Mouse (Mus musculus) limb, embryonic 15.5 days (tissue): Measurements from ENCODE around the gene Hsd17b6. TPM values are rescaled to one million over a fixed set of nuclear protein-coding genes. Genes with fewer than 3 reads are reported as not detected.
"Not testable (repeated sequence)": the region's sequence is repeated elsewhere in the genome, so short reads cannot be mapped to it uniquely, and the experiment has no call there.

Experiments used
- ATAC-seq: fragments of 200-750 bp; cut with Nextera tagmentation; 2 replicates; pipeline ENCODE4 v1.8.0; 2017; ENCODE audit warnings: low read depth, moderate TSS enrichment; ENCODE audit not compliant: insufficient number of reproducible peaks, low FRiP score, low TSS enrichment
- H3K27ac ChIP-seq: fragments of 300-500 bp; sonication (generic); 2 replicates; pipeline ENCODE4 v1.5.1; 2015; ENCODE audit warnings: moderate library complexity, mild to moderate bottlenecking, inconsistent platforms
- H3K27me3 ChIP-seq: fragments of 300-500 bp; sonication (generic); 2 replicates; pipeline ENCODE4 v1.6.1; 2015; ENCODE audit warnings: inconsistent platforms
- H3K36me3 ChIP-seq: fragments of 300-500 bp; sonication (generic); 2 replicates; pipeline ENCODE4 v1.6.1; 2015; ENCODE audit warnings: inconsistent platforms
- H3K4me1 ChIP-seq: fragments of 300-500 bp; sonication (generic); 2 replicates; pipeline ENCODE4 v1.6.1; 2015; ENCODE audit warnings: inconsistent platforms
- H3K4me2 ChIP-seq: fragments of 300-500 bp; sonication (generic); 2 replicates; pipeline ENCODE4 v1.6.1; 2015; ENCODE audit warnings: mild to moderate bottlenecking, inconsistent platforms
- H3K4me3 ChIP-seq: fragments of 300-500 bp; sonication (generic); 2 replicates; pipeline ENCODE4 v1.5.1; 2015; ENCODE audit warnings: mild to moderate bottlenecking, inconsistent platforms
- H3K9ac ChIP-seq: fragments of 300-500 bp; sonication (generic); 2 replicates; pipeline ENCODE4 v1.6.1; 2015; ENCODE audit warnings: inconsistent platforms
- H3K9me3 ChIP-seq: fragments of 300-500 bp; sonication (generic); 2 replicates; pipeline ENCODE4 v1.6.1; 2016; ENCODE audit warnings: inconsistent platforms
- WGBS: fragments of 180-500 bp; shearing (Covaris S2); methylation state at CpG from one replicate; pipeline ENCODE4 v1.1.7; 2015; 5-methylcytosine and 5-hydroxymethylcytosine counted together
- polyA plus RNA-seq: library from polyadenylated mRNA; unstranded; fragments of >200 nt; fragmentation: Nextera tagmentation; extraction: Ambion mirVana; gene quantifications from 2 replicates; pipeline ENCODE4 v1.2.1, GENCODE M21; 2015

Gene Hsd17b6
- not detected in 2 replicates for polyA plus RNA-seq

DNA sequence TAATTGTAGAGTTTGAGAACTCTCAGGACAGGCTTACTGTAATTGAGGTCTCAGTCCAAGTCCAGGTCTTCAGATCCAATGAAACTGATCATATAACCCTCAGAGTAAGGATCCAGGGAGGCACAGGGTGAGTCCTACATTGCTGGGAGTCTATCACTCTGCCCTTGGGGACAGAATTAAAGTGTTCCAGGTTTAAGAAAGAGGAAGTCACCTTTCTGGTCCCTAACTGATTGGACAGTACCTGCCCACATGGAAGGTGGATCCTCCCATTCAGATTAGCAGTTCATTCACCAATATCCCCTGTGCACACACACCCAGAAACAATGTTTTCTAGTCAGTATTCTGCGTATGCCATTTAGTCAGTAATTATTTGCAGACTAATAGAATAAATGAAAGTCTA is at the start of gene Hsd17b6:
Gene Hsd17b6 (minus strand): TSS at position 166 of the 400 bp plus-strand sequence.
- Histone ChIP-seq H3K4me3 (no peak within 1 kb of the TSS), H3K27me3 (no peaks in the 10 kb centered on the region), H3K4me2 (no peak within 1 kb of the TSS), H3K4me1 (no peaks in the 10 kb centered on the region), H3K36me3 (no peaks in the 10 kb centered on the region), H3K27ac (no peak within 1 kb of the TSS), H3K9me3 (no peaks in the 10 kb centered on the region), H3K9ac (no peak within 1 kb of the TSS)
- WGBS = 93% methylated on average over 1 of the region's 1 CpGs
- no peak for ATAC-seq

DNA sequence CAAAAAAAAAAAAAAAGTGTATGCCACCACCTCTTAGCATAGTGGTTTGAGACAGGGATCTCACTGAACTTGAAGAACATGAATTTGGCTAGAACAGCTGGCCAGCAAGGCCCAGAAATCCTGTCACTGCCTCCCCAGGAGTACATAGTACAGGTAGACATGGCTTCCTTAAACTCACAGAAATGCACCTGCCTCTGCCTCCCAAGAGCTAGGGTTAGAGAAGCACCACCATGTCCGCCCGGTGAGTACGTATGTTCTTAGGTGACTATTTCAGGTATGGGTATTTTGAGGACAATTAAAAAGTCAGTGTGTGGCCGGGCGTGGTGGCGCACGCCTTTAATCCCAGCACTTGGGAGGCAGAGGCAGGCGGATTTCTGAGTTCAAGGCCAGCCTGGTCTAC is 45.6 kb upstream of the Hsd17b6 start:
- H3K4me1 ChIP-seq = peaks cover 6% of the 10 kb centered on the region
- WGBS = 92% methylated on average over 8 of the region's 8 CpGs
- H3K9me3 ChIP-seq = no peaks in the 10 kb centered on the region
- peaks cover 39% of the 10 kb centered on the region for H3K36me3 ChIP-seq
- no peak for ATAC-seq
- H3K9ac ChIP-seq = no peak overlapping the region
- H3K27me3 ChIP-seq = no peaks in the 10 kb centered on the region
- H3K4me3 ChIP-seq = no peak overlapping the region
- H3K4me2 ChIP-seq = no peak overlapping the region
- no peak overlapping the region for H3K27ac ChIP-seq

DNA sequence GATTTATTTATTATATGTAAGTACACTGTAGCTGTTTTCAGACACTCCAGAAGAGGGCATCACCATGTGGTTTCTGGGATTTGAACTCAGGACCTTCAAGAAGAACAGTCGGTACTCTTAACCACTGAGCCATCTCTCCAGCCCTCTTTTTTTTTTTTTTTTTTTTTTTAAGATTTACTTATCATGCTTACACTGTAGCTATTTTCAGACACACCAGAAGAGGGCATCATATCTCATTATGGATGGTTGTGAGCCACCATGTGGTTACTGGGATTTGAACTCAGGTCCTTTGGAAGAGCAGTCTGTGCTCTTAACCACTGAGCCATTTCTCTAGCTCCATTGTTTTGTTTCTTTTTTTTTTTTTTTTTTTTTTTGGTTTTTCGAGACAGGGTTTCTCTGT is 44.7 kb upstream of the Hsd17b6 start:
- H3K27ac ChIP-seq, H3K4me3 ChIP-seq, H3K4me2 ChIP-seq, ATAC-seq, H3K9me3 ChIP-seq, H3K27me3 ChIP-seq, H3K4me1 ChIP-seq, H3K9ac ChIP-seq: not testable (repeated sequence)
- WGBS = 85% methylated on average over 1 of the region's 2 CpGs
- H3K36me3 ChIP-seq = peaks cover 46% of the 10 kb centered on the region

- no peak for ATAC-seq
- Histone ChIP-seq H3K27me3 (no peaks in the 10 kb centered on the region), H3K4me2 (no peak overlapping the region), H3K9ac (no peak overlapping the region), H3K36me3 (peaks cover 51% of the 10 kb centered on the region), H3K9me3 (no peaks in the 10 kb centered on the region), H3K4me1 (no peaks in the 10 kb centered on the region), H3K4me3 (no peak overlapping the region), H3K27ac (no peak overlapping the region)
- WGBS = 96% methylated on average over 5 of the region's 5 CpGs
Measured at GRCm38 (mm10) chr10:128051589-128051988, 44.2 kb upstream of the Hsd17b6 start.

GRCm38 (mm10) chr10:128050355-128050754 is 42.9 kb upstream of the Hsd17b6 start:
- 79% methylated on average over 2 of the region's 2 CpGs for WGBS
- no peak overlapping the region for H3K27ac ChIP-seq
- no peaks in the 10 kb centered on the region for H3K9me3 ChIP-seq

DNA sequence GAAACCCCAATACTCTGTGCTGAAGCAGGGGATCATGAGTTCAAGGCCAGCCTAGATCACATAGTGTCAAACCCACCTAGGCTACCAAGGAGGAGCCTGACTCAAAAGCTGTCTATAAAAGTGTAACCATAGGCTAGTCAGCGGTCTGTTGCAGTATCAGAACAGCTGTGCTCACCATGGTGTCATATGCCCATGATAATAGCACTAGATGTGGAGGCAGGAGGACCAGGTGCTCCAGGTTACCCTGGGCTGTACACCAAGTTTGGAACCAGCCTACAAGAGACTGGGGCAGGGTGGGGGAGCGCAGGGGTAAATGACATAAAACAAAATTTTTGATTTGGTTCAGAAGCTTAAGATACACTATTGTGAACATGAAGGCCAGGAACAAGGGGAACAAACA is 42.3 kb upstream of the Hsd17b6 start:
- Histone ChIP-seq H3K9ac (no peak overlapping the region), H3K36me3 (peaks cover 67% of the 10 kb centered on the region), H3K27ac (no peak overlapping the region), H3K4me3 (no peak overlapping the region), H3K4me1 (peaks cover 2% of the 10 kb centered on the region), H3K9me3 (no peaks in the 10 kb centered on the region), H3K4me2 (no peak overlapping the region), H3K27me3 (no peaks in the 10 kb centered on the region)
- WGBS = 99% methylated on average over 2 of the region's 2 CpGs
- ATAC-seq = no peak

More at GRCm38 (mm10) chr10:128050355-128050754, 42.9 kb upstream of the Hsd17b6 start:
- H3K9ac ChIP-seq = no peak overlapping the region
- no peaks in the 10 kb centered on the region for H3K27me3 ChIP-seq
- H3K36me3 ChIP-seq = peaks cover 63% of the 10 kb centered on the region
- no peak overlapping the region for H3K4me3 ChIP-seq
- H3K4me2 ChIP-seq = no peak overlapping the region
- H3K4me1 ChIP-seq = no peaks in the 10 kb centered on the region
- no peak for ATAC-seq

GRCm38 (mm10) chr10:128048157-128048556 is 40.7 kb upstream of the Hsd17b6 start:
- no peaks in the 10 kb centered on the region for H3K27me3 ChIP-seq
- ATAC-seq = no peak
- no peaks in the 10 kb centered on the region for H3K9me3 ChIP-seq
- whole genome bisulfite sequencing = 95% methylated on average over 8 of the region's 8 CpGs
- H3K4me1 ChIP-seq = peaks cover 14% of the 10 kb centered on the region
- H3K4me2 ChIP-seq = no peak overlapping the region
- H3K4me3 ChIP-seq = no peak overlapping the region
- no peak overlapping the region for H3K27ac ChIP-seq
- H3K9ac ChIP-seq = no peak overlapping the region
- H3K36me3 ChIP-seq = peaks cover 78% of the 10 kb centered on the region

DNA sequence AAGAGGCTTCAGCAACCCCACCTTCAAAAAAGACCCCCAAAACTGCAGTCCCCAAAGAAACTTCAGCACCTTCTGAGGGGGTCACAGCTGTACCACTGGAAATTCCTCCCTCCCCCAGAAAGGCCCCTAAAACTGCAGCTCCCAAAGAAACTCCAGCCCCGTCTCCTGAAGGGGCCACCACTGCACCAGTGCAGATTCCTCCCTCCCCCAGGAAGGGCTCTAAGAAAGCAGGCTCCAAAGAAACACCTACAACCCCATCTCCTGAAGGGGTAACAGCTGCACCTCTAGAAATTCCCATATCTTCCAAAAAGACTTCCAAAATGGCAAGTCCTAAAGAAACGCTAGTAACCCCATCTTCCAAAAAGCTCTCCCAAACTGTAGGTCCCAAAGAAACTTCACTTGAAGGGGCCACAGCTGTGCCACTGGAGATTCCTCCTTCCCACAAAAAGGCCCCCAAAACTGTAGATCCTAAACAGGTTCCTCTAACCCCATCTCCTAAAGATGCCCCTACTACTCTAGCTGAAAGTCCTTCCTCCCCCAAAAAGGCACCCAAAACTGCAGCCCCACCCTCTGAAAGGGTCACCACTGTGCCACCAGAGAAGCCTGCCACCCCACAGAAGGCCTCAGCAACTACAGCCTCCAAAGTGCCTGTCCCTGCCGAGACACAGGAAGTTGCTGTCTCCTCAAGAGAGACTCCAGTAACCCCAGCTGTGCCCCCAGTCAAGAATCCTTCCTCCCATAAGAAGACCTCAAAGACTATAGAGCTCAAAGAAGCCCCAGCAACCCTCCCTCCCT is 35.8 kb upstream of the Hsd17b6 start:
- no peak for ATAC-seq
- Histone ChIP-seq H3K9me3 (no peaks in the 10 kb centered on the region), H3K4me3 (no peak overlapping the region), H3K4me2 (no peak overlapping the region), H3K36me3 (peaks cover 79% of the 10 kb centered on the region), H3K27me3 (no peaks in the 10 kb centered on the region), H3K27ac (peak overlapping the region; percentile 35; the same call in 1 of the 2 replicates), H3K9ac (0 out of 2 replicates have a peak overlapping the region, but pooled peaks have one; percentile 17), H3K4me1 (peaks cover 61% of the 10 kb centered on the region)
- 60% methylated on average over 3 of the region's 3 CpGs for WGBS

DNA sequence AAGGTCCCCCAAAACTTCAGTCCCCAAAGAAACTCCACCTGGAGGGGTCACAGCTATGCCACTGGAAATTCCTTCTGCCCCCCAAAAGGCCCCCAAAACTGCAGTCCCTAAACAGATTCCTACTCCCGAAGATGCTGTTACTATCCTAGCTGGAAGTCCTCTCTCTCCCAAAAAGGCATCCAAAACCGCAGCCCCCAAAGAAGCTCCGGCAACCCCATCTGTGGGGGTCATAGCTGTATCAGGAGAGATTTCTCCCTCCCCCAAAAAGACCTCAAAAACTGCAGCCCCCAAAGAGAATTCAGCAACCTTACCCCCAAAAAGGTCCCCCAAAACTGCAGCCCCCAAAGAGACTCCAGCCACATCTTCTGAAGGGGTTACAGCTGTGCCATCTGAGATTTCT is 35.1 kb upstream of the Hsd17b6 start:
- H3K4me1 ChIP-seq = peaks cover 66% of the 10 kb centered on the region
- no peaks in the 10 kb centered on the region for H3K9me3 ChIP-seq
- peaks cover 74% of the 10 kb centered on the region for H3K36me3 ChIP-seq
- no peak for ATAC-seq
- no peak overlapping the region for H3K4me3 ChIP-seq
- H3K9ac ChIP-seq = no peak overlapping the region
- H3K27me3 ChIP-seq = no peaks in the 10 kb centered on the region
- H3K4me2 ChIP-seq = no peak overlapping the region
- WGBS = 96% methylated on average over 3 of the region's 3 CpGs
- 0 out of 2 replicates have a peak overlapping the region, but pooled peaks have one; percentile 27 for H3K27ac ChIP-seq

DNA sequence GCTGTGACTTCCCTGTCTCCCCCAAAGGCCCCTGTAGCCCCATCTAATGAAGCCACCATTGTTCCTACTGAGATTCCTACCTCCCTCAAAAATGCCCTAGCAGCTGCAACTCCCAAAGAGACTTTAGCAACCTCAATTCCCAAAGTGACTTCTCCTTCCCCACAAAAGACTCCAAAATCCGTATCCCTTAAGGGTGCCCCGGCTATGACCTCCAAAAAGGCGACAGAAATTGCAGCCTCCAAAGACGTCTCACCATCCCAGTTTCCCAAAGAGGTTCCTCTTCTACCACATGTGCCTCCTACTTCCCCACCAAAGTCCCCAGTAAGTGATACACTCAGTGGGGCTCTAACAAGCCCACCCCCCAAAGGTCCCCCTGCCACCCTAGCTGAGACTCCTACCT is 34.2 kb upstream of the Hsd17b6 start:
- Histone ChIP-seq H3K4me3 (no peak overlapping the region), H3K9ac (no peak overlapping the region), H3K27ac (no peak overlapping the region), H3K9me3 (no peaks in the 10 kb centered on the region), H3K36me3 (peaks cover 68% of the 10 kb centered on the region), H3K4me2 (no peak overlapping the region), H3K4me1 (peaks cover 71% of the 10 kb centered on the region), H3K27me3 (no peaks in the 10 kb centered on the region)
- ATAC-seq = no peak
- WGBS = 75% methylated on average over 4 of the region's 4 CpGs

GRCm38 (mm10) chr10:128040293-128040692 is 32.9 kb upstream of the Hsd17b6 start:
- no peaks in the 10 kb centered on the region for H3K9me3 ChIP-seq
- no peak for ATAC-seq
- 85% methylated on average over 5 of the region's 5 CpGs for WGBS
- no peak overlapping the region for H3K4me3 ChIP-seq
- H3K9ac ChIP-seq = no peak overlapping the region
- no peaks in the 10 kb centered on the region for H3K27me3 ChIP-seq
- no peak overlapping the region for H3K27ac ChIP-seq
- H3K4me2 ChIP-seq = no peak overlapping the region
- peaks cover 55% of the 10 kb centered on the region for H3K36me3 ChIP-seq
- H3K4me1 ChIP-seq = peaks cover 71% of the 10 kb centered on the region

GRCm38 (mm10) chr10:128039858-128040257 is 32.4 kb upstream of the Hsd17b6 start:
- H3K9me3 ChIP-seq = no peaks in the 10 kb centered on the region
- peaks cover 52% of the 10 kb centered on the region for H3K36me3 ChIP-seq
- H3K4me2 ChIP-seq = no peak overlapping the region
- H3K4me1 ChIP-seq = peaks cover 71% of the 10 kb centered on the region
- 66% methylated on average over 3 of the region's 3 CpGs for WGBS
- H3K27ac ChIP-seq = no peak overlapping the region
- ATAC-seq = no peak
- no peaks in the 10 kb centered on the region for H3K27me3 ChIP-seq
- H3K9ac ChIP-seq = no peak overlapping the region
- H3K4me3 ChIP-seq = no peak overlapping the region
